Mouse (Mus musculus) heart, postnatal 0 days (tissue): Measurements from ENCODE around the gene Sox13. TPM values are rescaled to one million over a fixed set of nuclear protein-coding genes. Genes with fewer than 3 reads are reported as not detected.
A peak's percentile ranks its signal among the peaks of the same experiment; 100 is the strongest.

ENCODE experiments used
- ATAC-seq: fragments of 200-750 bp; cut with Nextera tagmentation; 2 replicates; pipeline ENCODE4 v1.8.0; 2017; ENCODE audit warnings: low read depth, moderate number of reproducible peaks, moderate library complexity; ENCODE audit not compliant: insufficient read depth
- DNase-seq: peaks from one replicate; pipeline ENCODE4 v3.0.0-alpha.2; 2016; ENCODE audit warnings: low spot score
- H3K27ac ChIP-seq: fragments of 300-500 bp; sonication (generic); 2 replicates; pipeline ENCODE4 v1.5.1; 2014; ENCODE audit warnings: low read depth, mild to moderate bottlenecking
- H3K27me3 ChIP-seq: fragments of 300-500 bp; sonication (generic); 2 replicates; pipeline ENCODE4 v1.6.1; 2014; ENCODE audit warnings: low read length, mixed read lengths; ENCODE audit not compliant: control insufficient read depth, insufficient read depth
- H3K36me3 ChIP-seq: fragments of 300-500 bp; sonication (generic); replicated peaks from 2 replicates; pipeline ENCODE4 v1.6.1; 2014; ENCODE audit warnings: low read length, mixed read lengths; ENCODE audit not compliant: control insufficient read depth, insufficient read depth
- H3K4me1 ChIP-seq: fragments of 300-500 bp; sonication (generic); 2 replicates; pipeline ENCODE4 v1.6.1; 2014; ENCODE audit warnings: antibody characterized with exemption; ENCODE audit not compliant: control insufficient read depth, insufficient read depth
- H3K4me2 ChIP-seq: fragments of 300-500 bp; sonication (generic); 2 replicates; pipeline ENCODE4 v1.6.1; 2014; ENCODE audit warnings: low read depth, mild to moderate bottlenecking, low read length, moderate library complexity
- H3K4me3 ChIP-seq: fragments of 300-500 bp; sonication (generic); 2 replicates; pipeline ENCODE4 v1.5.1; 2014; ENCODE audit warnings: low read depth, low read length
- H3K9ac ChIP-seq: fragments of 300-500 bp; sonication (generic); replicated peaks from 2 replicates; pipeline ENCODE4 v1.6.1; 2014; ENCODE audit warnings: low read depth, low read length, mixed read lengths
- H3K9me3 ChIP-seq: fragments of 300-500 bp; sonication (generic); replicated peaks from 2 replicates; pipeline ENCODE4 v1.6.1; 2016; ENCODE audit warnings: low read length; ENCODE audit not compliant: control insufficient read depth
- CTCF ChIP-seq: IDR thresholded peaks from 2 replicates; pipeline ENCODE4 v1.5.1; 2016; ENCODE audit warnings: antibody characterized with exemption, control low read depth, low read depth
- EP300 ChIP-seq: IDR thresholded peaks from 2 replicates; pipeline ENCODE4 v1.6.1; 2016; ENCODE audit warnings: antibody characterized with exemption, low read depth
- WGBS: fragments of 180-500 bp; shearing (Covaris S2); extraction: QIAGEN DNeasy Blood & Tissue Kit; methylation state at CpG from one replicate; pipeline ENCODE4 v1.1.7; 2014; 5-methylcytosine and 5-hydroxymethylcytosine counted together
- polyA plus RNA-seq: library from polyadenylated mRNA; unstranded; fragments of >200 nt; fragmentation: Nextera tagmentation; extraction: Ambion mirVana; gene quantifications from 2 replicates; pipeline ENCODE4 v1.2.1, GENCODE M21; 2015
- total RNA-seq: library from RNA; depleted of rRNA; stranded (reverse); fragments of >200 nt; gene quantifications from 2 replicates; pipeline ENCODE4 v1.2.3, GENCODE M21; 2014; ENCODE audit warnings: low replicate concordance

Gene Sox13
- total and polyA plus RNA-seq, 2 experiments from 2014 or later = 3.3 to 8.5 TPM

DNA sequence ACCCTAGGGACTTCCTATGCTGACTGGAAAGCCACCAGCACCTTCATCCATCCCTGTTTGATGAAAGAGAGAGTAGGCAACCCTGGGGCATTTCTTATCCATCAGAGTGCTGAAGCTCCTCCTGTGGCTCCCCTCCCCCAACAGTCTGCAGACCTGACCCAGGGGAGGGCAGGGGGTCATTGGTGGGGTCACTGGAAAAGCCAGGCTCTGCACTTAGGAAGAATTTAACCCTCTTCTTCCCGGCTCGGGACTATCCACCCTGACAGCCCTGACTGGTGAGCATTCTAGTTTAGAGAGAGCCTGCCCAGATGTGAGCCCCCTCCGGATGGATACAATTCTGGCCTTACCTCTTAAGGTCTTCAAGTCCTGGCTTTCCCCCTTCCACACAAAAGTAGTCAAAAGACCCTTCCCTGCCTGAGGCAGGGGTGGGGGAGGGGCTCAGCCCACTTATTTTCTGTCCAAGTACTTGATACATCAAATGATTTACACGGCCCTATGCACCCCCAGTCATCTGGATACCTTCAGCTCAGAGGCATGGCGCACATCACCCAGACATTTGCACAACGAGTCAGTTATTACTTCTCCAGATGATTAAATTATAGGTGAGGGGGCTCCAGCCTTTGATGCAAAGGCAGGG, 15.2 kb downstream of the Sox13 start:
- Histone ChIP-seq H3K4me2 (no peak overlapping the region), H3K27ac (no peak overlapping the region), H3K36me3 (no peaks in the 10 kb centered on the region), H3K9ac (no peak overlapping the region), H3K27me3 (no peaks in the 10 kb centered on the region), H3K9me3 (no peaks in the 10 kb centered on the region), H3K4me1 (peaks cover 10% of the 10 kb centered on the region; the same call in 1 of the 2 replicates), H3K4me3 (no peak overlapping the region)
- WGBS = 46% methylated on average over 6 of the region's 6 CpGs
- ATAC-seq (no peak), DNase-seq (no peak)
- TF ChIP-seq CTCF = no peak
- TF ChIP-seq EP300 = no peak

DNA sequence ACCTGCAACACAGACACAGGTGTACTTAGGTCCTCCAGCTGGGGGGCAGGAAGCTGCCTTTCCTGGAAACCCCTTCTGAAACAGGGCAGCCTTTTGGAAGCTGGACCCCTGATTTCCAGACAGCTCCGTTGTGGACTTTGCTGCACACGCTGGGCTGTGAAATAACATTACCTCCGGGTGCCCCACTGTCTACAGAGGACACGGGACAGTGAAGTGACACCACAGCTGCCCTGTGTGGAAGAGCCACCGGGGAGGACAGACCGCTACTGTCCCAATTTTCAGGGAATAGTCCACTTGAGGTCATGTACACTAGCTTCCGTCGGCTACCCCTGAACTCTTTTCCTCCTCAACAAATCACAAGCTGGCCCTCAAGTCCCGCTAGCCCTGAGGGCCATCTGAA, 15.9 kb downstream of the Sox13 start:
- TF ChIP-seq CTCF = no peak
- no peak for TF ChIP-seq EP300
- peak overlapping the region; percentile 1; the same call in 1 of the 2 replicates for H3K27ac ChIP-seq
- WGBS = 80% methylated on average over 9 of the region's 9 CpGs

DNA sequence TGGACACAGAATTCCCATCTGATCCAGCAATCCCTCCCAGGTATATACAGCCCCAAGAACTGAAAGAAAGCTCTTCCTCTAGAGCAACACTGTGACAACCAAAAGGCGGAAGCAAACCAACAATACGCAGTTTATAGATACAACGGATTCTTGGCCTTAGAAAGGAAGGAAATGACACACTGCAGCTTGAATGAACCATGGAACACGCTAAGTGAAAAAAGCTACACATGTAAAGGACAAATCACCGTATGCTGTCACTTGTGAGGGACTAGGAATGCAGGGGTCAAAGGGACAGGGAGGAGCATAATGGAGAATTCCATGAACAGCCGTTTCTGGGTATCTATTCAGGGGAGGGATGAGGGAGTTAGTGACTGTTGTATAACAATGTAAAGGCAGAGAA, 16.7 kb downstream of the Sox13 start:
- no peaks in the 10 kb centered on the region for H3K4me1 ChIP-seq
- 52% methylated on average over 6 of the region's 6 CpGs for WGBS
- no peak overlapping the region for H3K4me2 ChIP-seq
- no peaks in the 10 kb centered on the region for H3K27me3 ChIP-seq
- no peak overlapping the region for H3K9ac ChIP-seq
- no peak for TF ChIP-seq CTCF
- no peak overlapping the region for H3K4me3 ChIP-seq
- H3K27ac ChIP-seq = peak overlapping the region; percentile 53
- ATAC-seq = no peak
- peak; percentile 52 for DNase-seq
- no peaks in the 10 kb centered on the region for H3K9me3 ChIP-seq
- H3K36me3 ChIP-seq = no peaks in the 10 kb centered on the region

More for the DNA sequence above, 15.9 kb downstream of the Sox13 start:
- Histone ChIP-seq H3K4me2 (no peak overlapping the region), H3K4me1 (0 out of 2 replicates have a peak, but pooled peaks cover 6% of the 10 kb centered on the region), H3K36me3 (no peaks in the 10 kb centered on the region), H3K27me3 (no peaks in the 10 kb centered on the region), H3K9ac (no peak overlapping the region), H3K9me3 (no peaks in the 10 kb centered on the region), H3K4me3 (no peak overlapping the region)
- no peak for ATAC-seq
- no peak for DNase-seq

DNA sequence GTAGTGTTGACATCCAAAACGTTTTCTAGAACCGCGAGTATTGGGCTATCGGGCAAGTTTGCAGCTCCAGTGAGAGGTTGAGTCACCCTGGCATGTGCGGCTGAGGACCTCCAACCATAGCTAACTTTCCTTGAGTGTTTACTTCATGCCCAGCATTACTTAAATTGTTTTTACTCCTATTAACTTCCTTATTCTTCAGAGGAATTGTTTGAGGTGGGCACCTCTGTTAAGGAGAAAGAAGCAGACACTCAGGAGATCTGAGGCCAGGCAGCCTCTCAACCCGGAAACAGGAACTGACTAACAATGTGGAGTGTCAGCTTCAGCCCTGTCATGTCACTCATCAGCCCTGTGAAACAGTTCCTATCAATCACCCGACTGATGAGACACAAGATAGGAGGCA, 17.6 kb downstream of the Sox13 start:
- Histone ChIP-seq H3K9me3 (no peaks in the 10 kb centered on the region), H3K4me2 (no peak overlapping the region), H3K4me3 (no peak overlapping the region), H3K9ac (no peak overlapping the region), H3K27ac (peak overlapping the region; percentile 53), H3K36me3 (no peaks in the 10 kb centered on the region), H3K4me1 (no peaks in the 10 kb centered on the region), H3K27me3 (no peaks in the 10 kb centered on the region)
- DNase-seq (no peak), ATAC-seq (no peak)
- WGBS = 68% methylated on average over 7 of the region's 7 CpGs
- TF ChIP-seq EP300 (no peak), CTCF (no peak)

DNA sequence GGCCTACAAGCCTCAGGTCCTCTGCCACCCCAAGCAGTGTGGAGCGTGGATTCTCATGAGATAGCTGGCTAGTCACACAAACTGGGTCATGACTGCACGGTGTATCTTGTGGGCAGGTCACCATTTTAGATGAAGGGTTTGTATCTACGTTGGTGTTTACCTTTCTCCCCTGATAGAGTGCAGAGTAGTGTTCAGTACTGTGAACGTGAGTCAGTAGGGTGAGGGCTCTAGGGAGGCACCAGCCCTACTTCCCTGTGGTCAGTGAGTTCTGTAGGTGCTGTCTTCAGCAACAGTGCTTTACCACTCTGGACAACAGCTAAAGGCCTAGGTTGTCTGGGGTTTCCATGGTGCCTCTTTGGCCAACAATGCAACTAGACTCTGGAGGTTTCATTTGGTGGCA, 20.2 kb downstream of the Sox13 start:
- WGBS = 72% methylated on average over 4 of the region's 4 CpGs
- DNase-seq (no peak), ATAC-seq (no peak)
- Histone ChIP-seq H3K4me3 (no peak overlapping the region), H3K4me2 (no peak overlapping the region), H3K4me1 (peaks cover 7% of the 10 kb centered on the region), H3K27me3 (no peaks in the 10 kb centered on the region), H3K9me3 (no peaks in the 10 kb centered on the region), H3K9ac (no peak overlapping the region), H3K36me3 (no peaks in the 10 kb centered on the region), H3K27ac (no peak overlapping the region)
- TF ChIP-seq CTCF = no peak
- TF ChIP-seq EP300 = no peak
